8 mouse cellular contexts compared by ENCODE assay signal in the genomic region with DNA sequence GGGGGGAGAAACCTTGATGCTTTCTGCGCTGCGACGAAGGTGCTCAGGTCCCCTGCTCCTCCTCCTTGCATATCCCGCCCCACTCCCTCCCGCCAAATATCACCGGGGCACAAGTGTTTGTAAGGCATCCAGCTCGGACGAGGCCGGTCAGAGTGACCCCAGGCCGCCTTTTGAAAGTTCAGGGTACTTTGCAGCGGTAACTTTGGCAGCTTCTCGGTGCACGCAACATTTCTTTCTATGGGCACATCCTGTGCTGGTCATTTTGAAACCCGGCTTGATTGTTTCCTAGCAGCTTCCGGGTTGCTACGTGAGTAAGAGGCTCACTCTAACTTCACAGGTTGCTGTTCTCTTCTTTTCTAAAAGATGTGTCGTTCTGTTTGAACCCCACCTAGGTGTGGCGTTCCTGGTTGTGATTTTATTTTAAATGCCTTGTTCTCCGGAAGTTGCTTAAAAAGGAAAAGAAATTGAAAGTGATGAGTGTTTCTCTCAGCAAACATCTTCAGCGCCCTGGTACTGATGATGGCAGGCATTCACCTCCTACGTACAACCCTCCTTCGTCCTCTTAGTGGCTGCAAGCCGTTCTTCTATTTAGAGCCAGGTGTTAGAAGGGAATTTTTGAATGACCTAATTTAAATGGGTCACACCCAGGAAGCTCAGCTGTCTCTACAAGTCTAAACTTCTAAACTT. TPM values are rescaled to one million over a fixed set of nuclear protein-coding genes. Genes with fewer than 3 reads are reported as not detected.
DNase-seq lines count a peak whose midpoint lies in the region; ATAC-seq lines count a peak whose summit lies in the region.

No protein-coding gene starts in this region.

- H3K27ac ChIP-seq in liver, embryonic 11.5 days (ENCODE audit: low read depth, low read length), result no peak overlapping the region

- peaks cover 11% of the 10 kb centered on the region for H3K27me3 ChIP-seq in liver, embryonic 11.5 days (replicated peaks; ENCODE audit: control insufficient read depth, insufficient read depth, low read length)

- H3K4me3 ChIP-seq in liver, embryonic 11.5 days (ENCODE audit: low read depth, low read length), result peak overlapping the region; percentile 58

- ATAC-seq in liver, embryonic 11.5 days (replicated peaks; ENCODE audit: low FRiP score), result 0 out of 2 replicates have a peak, but pooled peaks have one; percentile 1

- H3K4me2 ChIP-seq in liver, embryonic 11.5 days, result peak overlapping the region; percentile 100

- peaks cover 22% of the 10 kb centered on the region for H3K4me1 ChIP-seq in liver, embryonic 11.5 days (replicated peaks; ENCODE audit: control insufficient read depth, insufficient read depth, low read length)

- H3K9ac ChIP-seq in liver, embryonic 11.5 days (ENCODE audit: low read depth, low read length), result peak overlapping the region; percentile 52

- DNase-seq in urinary bladder, postnatal 14 days (ENCODE audit: low spot score), result peak; percentile 20
- no peak for DNase-seq in urinary bladder, adult 18-20 months (ENCODE audit: low spot score in 2 of 2)
- DNase-seq in embryo, embryonic 9.5 days (ENCODE audit: extremely low spot score), result peak; percentile 32
- DNase-seq in heart, postnatal 4 days, result peak; percentile 14
- DNase-seq in liver, embryonic 11.5 days (ENCODE audit: low spot score), result peak; percentile 41
- peak; percentile 89 for DNase-seq in naive thymus-derived CD4-positive, alpha-beta T cell, adult 2 months (ENCODE audit: low read depth)
- DNase-seq in frontal cortex, postnatal 14 days (ENCODE audit: low spot score in 2 of 2), result no peak
- DNase-seq in cerebellum, adult 11 months, result no peak

- H3K9me3 ChIP-seq in liver, embryonic 11.5 days (ENCODE audit: control insufficient read depth, low read length), result no peaks in the 10 kb centered on the region

- WGBS in liver, embryonic 11.5 days, result under 1% methylated on average over 23 of the region's 23 CpGs

- H3K36me3 ChIP-seq in liver, embryonic 11.5 days (ENCODE audit: control insufficient read depth, insufficient read depth, low read length), result no peaks in the 10 kb centered on the region

RNA-seq across cellular contexts. Expression of a gene that starts 4.7 kb away (rescaled TPM):
- 10 to 100 TPM; 55.5 to 58.6 TPM for total RNA-seq in heart, postnatal 4 days (2021)
- 25.6 and 25.9 TPM in 2 replicates for polyA plus RNA-seq in liver, embryonic 11.5 days (2014; fragmentation: Nextera tagmentation; extraction: Ambion mirVana)

Comparison
In these comparisons a context has a peak if more than half of its experiments do, and no peak if none do; other contexts are left out.
1. DNase-seq: peak in urinary bladder, postnatal 14 days (single experiment), embryo, embryonic 9.5 days (single experiment), heart, postnatal 4 days (single experiment), liver, embryonic 11.5 days (single experiment) and naive thymus-derived CD4-positive, alpha-beta T cell, adult 2 months (single experiment); none in urinary bladder, adult 18-20 months (0 of 2), frontal cortex, postnatal 14 days (0 of 2) and cerebellum, adult 11 months (single experiment).